Mouse (Mus musculus): ENCODE measurements around the gene Sstr1. TPM values are rescaled to one million over a fixed set of nuclear protein-coding genes. Genes with fewer than 3 reads are reported as not detected.

Gene Sstr1
- polyA plus RNA-seq (2015; fragmentation: Nextera tagmentation; extraction: Ambion mirVana) = 9.5 and 9.6 TPM in 2 replicates

DNA sequence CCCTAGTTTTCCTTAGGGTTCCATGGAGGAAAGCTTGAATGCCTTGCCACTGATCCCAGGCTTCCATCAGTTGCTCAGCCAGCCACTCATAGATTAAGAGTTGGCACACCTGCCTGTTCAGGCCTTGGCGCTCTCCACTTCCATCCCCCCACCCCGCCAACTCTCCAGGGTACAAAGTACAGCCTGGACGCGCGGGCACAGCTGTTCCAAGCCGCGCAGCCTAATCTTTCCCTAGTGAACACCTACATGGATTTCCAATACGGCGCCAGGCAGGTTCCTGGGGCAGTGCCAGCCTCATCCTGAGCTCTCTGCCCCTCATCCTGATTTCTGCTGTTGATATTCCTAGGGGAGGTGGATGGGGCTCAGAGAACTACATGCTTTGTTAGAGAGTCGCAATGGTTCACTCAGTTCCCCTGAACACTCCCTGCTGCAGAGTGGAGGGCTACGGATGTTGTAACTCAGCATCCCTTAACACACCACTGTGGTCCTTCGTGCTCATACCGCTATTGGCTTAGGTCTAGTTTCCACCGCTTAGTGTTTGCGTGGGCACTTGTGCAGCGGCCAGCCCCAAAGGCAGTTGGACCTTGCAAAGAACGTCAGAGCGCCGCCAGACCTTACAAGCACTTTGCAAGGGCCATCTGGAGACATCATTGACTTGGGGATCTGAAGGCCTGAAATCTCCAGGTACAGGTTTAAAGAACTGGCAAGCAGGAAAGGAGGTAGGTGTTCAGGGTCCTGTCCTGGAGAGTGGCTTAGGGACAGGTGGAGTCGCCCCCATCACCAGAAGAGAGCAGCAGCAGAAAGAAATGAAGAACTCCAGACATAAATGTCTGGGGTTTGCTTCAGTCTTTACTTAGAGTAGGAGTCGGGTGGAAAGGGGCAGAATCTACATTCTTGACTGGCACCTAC, at the start of gene Sstr1:
Gene Sstr1 (plus strand): TSS at position 610 of the 909 bp plus-strand sequence.
- 13% methylated on average over 21 of the region's 21 CpGs for WGBS
- H3K27ac ChIP-seq (replicated peaks) = peak within 1 kb of the TSS; percentile 20; the same call in 1 of the 2 replicates

DNA sequence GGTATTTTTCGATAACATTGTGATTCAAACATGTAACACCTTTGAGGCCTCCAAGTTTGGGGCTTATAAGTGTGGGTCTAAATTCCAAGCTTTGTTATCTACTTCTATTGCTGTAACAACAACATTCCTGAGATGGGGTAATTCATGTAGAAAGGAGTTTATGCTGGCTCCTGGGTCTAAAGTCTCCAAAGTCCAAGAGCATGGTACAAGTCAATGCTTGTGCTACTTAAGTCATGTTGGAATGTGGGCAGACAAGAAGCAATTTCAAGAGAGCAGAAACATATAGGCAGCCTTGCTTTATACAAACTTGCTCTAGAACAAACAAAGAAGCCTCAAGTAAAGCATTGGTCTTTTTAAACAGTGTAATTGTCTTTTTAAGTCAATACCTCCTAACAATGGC, 12.8 kb upstream of the Sstr1 start:
- no peaks in the 10 kb centered on the region for H3K36me3 ChIP-seq
- no peaks in the 10 kb centered on the region for H3K9me3 ChIP-seq
- H3K4me3 ChIP-seq = no peak overlapping the region
- no peaks in the 10 kb centered on the region for H3K27me3 ChIP-seq
- no peak overlapping the region for H3K4me2 ChIP-seq
- H3K4me1 ChIP-seq (replicated peaks) = no peaks in the 10 kb centered on the region
- 100% methylated on average over 1 of the region's 1 CpGs for WGBS
- ATAC-seq (ENCODE audit: low read depth) = no peak
- H3K27ac ChIP-seq (replicated peaks) = no peak overlapping the region
- no peak overlapping the region for H3K9ac ChIP-seq

More for the DNA sequence above, at the start of gene Sstr1:
- no peaks in the 10 kb centered on the region for H3K36me3 ChIP-seq
- H3K9ac ChIP-seq = peak within 1 kb of the TSS; percentile 72
- H3K4me2 ChIP-seq = peak within 1 kb of the TSS; percentile 97
- no peaks in the 10 kb centered on the region for H3K9me3 ChIP-seq
- 0 out of 2 replicates have a peak, but pooled peaks have one; percentile 13 for ATAC-seq (ENCODE audit: low read depth)
- H3K4me1 ChIP-seq (replicated peaks) = peaks cover 42% of the 10 kb centered on the region
- peak within 1 kb of the TSS; percentile 54 for H3K4me3 ChIP-seq
- H3K27me3 ChIP-seq = peaks cover 51% of the 10 kb centered on the region

DNA sequence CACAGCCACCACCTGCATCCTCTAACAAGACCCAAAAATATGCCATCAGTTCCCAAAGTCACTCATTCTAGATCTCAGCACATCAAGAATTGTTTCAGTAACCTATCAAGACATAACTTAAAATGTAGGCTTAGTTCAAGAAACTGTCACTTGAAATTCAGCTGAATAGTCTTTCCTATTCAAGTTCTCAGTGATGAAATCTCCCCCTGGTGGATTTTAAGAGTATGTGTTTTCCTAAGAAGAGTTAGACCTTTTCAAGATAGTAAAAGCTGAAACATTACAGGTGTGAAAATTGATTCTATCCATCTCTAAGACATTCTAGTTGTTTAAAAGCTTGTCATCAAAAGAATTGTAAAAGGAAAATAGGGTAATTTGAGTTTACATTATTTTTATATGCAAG, 10.4 kb upstream of the Sstr1 start:
- Histone ChIP-seq H3K4me3 (no peak overlapping the region), H3K4me1 (replicated peaks) (no peaks in the 10 kb centered on the region), H3K9me3 (no peaks in the 10 kb centered on the region), H3K4me2 (no peak overlapping the region), H3K27ac (replicated peaks) (no peak overlapping the region), H3K36me3 (no peaks in the 10 kb centered on the region), H3K9ac (no peak overlapping the region), H3K27me3 (no peaks in the 10 kb centered on the region)
- ATAC-seq (ENCODE audit: low read depth) = no peak

DNA sequence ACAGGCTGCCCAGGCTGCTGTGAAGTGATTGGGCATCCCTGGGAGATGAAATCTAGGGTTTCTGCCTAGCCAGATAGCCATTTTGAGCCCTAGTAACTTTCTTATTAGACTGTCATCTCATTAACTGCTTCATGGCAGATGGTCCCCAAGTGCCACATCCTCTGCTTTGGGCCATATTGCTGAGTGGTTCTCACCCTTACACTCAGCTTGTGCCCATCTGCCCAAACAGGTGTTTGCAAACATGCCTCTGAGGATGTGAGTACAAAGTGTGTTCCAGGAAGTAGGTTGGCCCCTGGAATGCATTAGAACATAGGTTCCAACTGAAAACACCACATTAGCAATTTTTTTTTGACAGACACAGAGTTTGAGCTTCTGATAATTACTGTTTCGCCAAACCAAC, 3.6 kb upstream of the Sstr1 start:
- Histone ChIP-seq H3K9ac (no peak overlapping the region), H3K27me3 (peaks cover 27% of the 10 kb centered on the region), H3K27ac (replicated peaks) (no peak overlapping the region), H3K36me3 (no peaks in the 10 kb centered on the region), H3K4me2 (no peak overlapping the region), H3K4me1 (replicated peaks) (peaks cover 20% of the 10 kb centered on the region), H3K9me3 (no peaks in the 10 kb centered on the region), H3K4me3 (no peak overlapping the region)
- ATAC-seq (ENCODE audit: low read depth) = no peak
- WGBS = 63% methylated on average over 1 of the region's 1 CpGs

DNA sequence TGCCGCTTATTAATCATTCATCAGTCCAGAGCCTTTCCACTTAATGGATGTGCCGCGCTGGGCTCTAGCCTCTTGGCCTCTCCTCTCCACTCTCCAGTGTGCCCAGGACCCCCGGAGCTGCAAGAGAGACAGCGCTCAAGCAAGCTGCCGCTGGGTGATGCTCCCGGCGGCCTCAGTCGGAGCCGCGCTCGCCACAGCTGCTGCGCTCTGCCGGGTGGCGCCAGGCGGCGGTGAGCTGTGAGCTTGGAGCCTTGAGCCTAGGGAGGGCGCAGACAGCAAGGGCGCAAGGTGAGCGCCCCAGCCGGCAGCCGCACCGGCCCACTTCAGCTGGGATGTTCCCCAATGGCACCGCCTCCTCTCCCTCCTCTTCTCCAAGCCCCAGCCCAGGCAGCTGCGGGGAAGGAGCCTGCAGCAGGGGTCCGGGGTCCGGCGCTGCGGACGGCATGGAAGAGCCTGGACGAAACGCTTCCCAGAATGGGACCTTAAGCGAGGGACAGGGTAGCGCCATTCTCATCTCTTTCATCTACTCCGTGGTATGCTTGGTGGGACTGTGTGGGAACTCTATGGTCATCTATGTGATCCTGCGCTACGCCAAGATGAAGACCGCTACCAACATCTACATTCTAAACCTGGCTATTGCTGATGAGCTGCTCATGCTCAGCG, 820 bp downstream of the Sstr1 start:
- peaks cover 51% of the 10 kb centered on the region for H3K27me3 ChIP-seq
- H3K27ac ChIP-seq (replicated peaks) = peak overlapping the region; percentile 20; the same call in 1 of the 2 replicates
- peak overlapping the region; percentile 72 for H3K9ac ChIP-seq
- 1% methylated on average over 39 of the region's 39 CpGs for WGBS
- peaks cover 42% of the 10 kb centered on the region for H3K4me1 ChIP-seq (replicated peaks)
- no peaks in the 10 kb centered on the region for H3K9me3 ChIP-seq
- peak; percentile 72 for ATAC-seq (ENCODE audit: low read depth)
- peak overlapping the region; percentile 97 for H3K4me2 ChIP-seq
- H3K4me3 ChIP-seq = peak overlapping the region; percentile 54
- no peaks in the 10 kb centered on the region for H3K36me3 ChIP-seq

DNA sequence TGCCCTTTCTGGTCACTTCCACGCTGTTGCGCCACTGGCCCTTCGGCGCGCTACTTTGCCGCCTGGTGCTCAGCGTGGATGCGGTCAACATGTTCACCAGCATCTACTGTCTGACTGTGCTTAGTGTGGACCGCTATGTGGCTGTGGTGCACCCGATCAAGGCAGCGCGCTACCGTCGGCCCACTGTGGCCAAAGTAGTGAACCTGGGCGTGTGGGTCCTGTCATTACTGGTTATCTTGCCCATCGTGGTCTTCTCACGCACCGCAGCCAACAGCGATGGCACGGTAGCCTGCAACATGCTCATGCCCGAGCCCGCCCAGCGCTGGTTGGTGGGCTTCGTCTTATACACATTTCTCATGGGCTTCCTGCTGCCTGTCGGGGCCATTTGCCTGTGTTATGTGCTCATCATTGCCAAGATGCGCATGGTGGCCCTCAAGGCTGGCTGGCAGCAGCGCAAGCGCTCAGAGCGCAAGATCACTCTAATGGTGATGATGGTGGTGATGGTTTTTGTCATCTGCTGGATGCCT, 1.4 kb downstream of the Sstr1 start:
- peak overlapping the region; percentile 72 for H3K9ac ChIP-seq
- 1% methylated on average over 29 of the region's 29 CpGs for WGBS
- H3K9me3 ChIP-seq = no peaks in the 10 kb centered on the region
- H3K4me1 ChIP-seq (replicated peaks) = peaks cover 42% of the 10 kb centered on the region
- no peaks in the 10 kb centered on the region for H3K36me3 ChIP-seq
- peak overlapping the region; percentile 54 for H3K4me3 ChIP-seq
- peak overlapping the region; percentile 18; the same call in 1 of the 2 replicates for H3K27ac ChIP-seq (replicated peaks)
- peaks cover 51% of the 10 kb centered on the region for H3K27me3 ChIP-seq
- peak; percentile 52 for ATAC-seq (ENCODE audit: low read depth)
- H3K4me2 ChIP-seq = peak overlapping the region; percentile 97

DNA sequence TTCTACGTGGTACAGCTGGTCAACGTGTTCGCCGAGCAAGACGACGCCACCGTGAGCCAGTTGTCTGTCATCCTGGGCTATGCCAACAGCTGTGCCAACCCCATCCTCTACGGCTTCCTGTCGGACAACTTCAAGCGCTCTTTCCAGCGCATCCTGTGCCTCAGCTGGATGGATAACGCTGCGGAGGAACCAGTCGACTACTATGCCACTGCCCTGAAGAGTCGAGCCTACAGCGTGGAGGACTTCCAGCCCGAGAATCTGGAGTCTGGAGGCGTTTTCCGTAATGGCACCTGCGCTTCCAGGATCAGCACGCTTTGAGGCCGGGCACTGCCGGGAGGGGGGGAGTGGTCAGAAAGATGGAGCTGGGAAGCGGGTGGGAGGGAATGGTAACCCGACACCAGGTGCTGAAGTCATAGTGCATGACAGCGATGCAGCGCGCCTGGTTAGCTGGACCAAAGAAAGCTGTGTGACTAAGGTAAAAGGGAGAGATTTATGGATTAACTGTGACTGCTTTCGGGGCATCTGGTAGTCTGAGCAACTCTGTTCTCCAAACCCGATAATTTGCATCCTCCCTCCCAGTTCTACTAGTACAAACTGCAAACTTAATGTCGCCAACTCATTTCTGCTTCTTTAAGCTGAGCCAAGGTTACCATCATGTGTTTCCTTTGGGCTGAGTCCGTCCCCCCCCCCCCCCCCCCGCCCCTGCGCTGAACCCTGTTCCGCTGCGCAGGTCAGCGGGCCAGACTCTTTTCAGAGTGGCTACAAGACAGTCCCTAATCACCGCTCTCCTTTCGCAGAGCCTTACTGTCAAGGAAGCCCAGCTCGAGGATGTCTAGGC, 2.1 kb downstream of the Sstr1 start:
- H3K4me3 ChIP-seq = peak overlapping the region; percentile 54
- H3K4me1 ChIP-seq (replicated peaks) = peaks cover 42% of the 10 kb centered on the region
- ATAC-seq (ENCODE audit: low read depth) = peak; percentile 34
- peak overlapping the region; percentile 18; the same call in 1 of the 2 replicates for H3K27ac ChIP-seq (replicated peaks)
- H3K9ac ChIP-seq = peak overlapping the region; percentile 72
- WGBS = under 1% methylated on average over 39 of the region's 40 CpGs
- H3K4me2 ChIP-seq = peak overlapping the region; percentile 97
- H3K36me3 ChIP-seq = no peaks in the 10 kb centered on the region
- no peaks in the 10 kb centered on the region for H3K9me3 ChIP-seq
- H3K27me3 ChIP-seq = peaks cover 51% of the 10 kb centered on the region

DNA sequence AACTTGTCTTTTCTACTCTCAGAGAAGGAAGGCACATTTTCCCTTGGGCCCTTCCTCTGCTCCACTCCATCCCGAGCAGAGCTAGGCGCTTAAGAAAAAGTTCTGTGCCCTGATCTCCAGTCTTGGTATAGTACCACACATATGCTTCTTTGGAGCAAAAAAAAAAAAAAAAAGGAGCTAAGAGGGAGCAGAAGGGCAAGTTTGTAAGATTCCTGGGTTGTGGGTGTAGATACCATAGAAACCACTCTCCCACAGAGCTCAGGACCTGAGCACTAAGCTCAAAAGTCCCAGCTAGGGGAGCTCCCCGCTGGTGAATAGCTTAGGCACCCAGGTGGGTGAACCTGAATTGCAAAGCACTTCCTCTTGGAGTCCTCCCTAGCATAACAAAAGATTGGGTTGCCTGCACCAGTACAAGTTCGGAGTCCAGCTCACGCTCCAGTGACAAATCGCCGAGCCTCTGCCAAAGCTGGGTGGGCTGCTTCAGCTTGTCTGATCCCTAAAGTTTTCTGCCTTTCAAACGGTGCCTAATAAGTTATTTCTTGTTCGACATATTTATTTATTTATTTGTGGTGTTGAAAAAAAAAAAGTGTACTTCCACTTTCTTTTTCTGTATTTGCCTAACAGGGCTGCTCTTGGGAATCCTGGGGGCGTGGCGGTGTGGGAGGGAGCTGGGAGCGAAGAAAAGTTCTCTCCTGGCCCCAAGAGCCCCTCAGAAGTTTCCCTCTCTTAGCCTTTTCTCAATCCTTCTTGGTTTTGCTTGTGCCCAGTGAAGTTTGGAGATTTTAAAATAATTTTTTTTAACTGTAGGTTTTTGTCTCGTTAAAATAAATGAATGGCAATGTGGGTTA, 2.9 kb downstream of the Sstr1 start:
- WGBS = 4% methylated on average over 13 of the region's 13 CpGs
- Histone ChIP-seq H3K4me3 (peak overlapping the region; percentile 54), H3K4me2 (peak overlapping the region; percentile 97), H3K9me3 (no peaks in the 10 kb centered on the region), H3K36me3 (no peaks in the 10 kb centered on the region), H3K27me3 (peaks cover 51% of the 10 kb centered on the region), H3K4me1 (replicated peaks) (peaks cover 42% of the 10 kb centered on the region), H3K27ac (replicated peaks) (no peak overlapping the region), H3K9ac (peak overlapping the region; percentile 72)
- no peak for ATAC-seq (ENCODE audit: low read depth)

DNA sequence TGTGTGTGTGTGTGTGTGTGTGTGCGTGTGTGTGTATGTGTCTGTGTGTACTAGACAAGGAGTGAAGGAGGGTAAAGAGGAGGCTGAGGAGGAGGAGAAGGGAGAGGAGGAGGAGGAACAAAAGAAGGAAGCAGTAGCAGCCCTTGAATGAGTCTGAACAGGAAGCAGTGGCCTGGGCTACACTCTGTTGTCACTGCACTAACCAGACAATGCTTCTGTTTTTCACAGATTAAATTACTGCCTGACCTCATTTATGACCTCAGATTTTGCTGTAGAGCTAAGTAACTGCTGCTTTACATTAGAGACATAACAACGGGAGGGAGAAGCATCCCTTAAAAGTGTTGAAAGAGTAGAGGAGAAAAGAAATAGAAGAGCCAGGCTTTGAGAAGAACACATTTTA, 4.6 kb downstream of the Sstr1 start:
- Histone ChIP-seq H3K9me3 (no peaks in the 10 kb centered on the region), H3K36me3 (no peaks in the 10 kb centered on the region), H3K27me3 (peaks cover 42% of the 10 kb centered on the region), H3K27ac (replicated peaks) (no peak overlapping the region), H3K4me2 (0 out of 2 replicates have a peak overlapping the region, but pooled peaks have one; percentile 13), H3K4me3 (no peak overlapping the region), H3K9ac (no peak overlapping the region), H3K4me1 (replicated peaks) (peaks cover 40% of the 10 kb centered on the region)
- WGBS = 35% methylated on average over 2 of the region's 2 CpGs
- ATAC-seq (ENCODE audit: low read depth) = no peak

DNA sequence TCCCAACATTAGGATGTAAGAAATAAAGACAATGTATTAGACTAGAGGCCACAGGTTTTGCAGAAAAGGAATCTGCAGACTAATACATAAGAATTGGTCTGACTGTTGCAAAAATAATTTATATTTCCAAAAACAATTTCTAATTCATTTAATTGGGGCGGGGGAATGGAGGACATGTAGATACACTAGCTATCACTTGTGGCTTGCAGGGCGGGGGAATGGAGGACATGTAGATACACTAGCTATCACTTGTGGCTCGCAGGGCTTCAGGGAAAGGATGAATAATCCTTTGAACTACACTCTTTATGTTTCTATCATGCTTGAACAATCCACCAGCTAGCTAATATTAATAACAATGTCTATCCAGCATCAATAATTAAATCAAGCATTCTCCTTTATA, 7.5 kb downstream of the Sstr1 start:
- 89% methylated on average over 3 of the region's 3 CpGs for WGBS
- ATAC-seq (ENCODE audit: low read depth) = no peak
- Histone ChIP-seq H3K36me3 (no peaks in the 10 kb centered on the region), H3K9ac (no peak overlapping the region), H3K4me3 (no peak overlapping the region), H3K27me3 (peaks cover 13% of the 10 kb centered on the region), H3K4me2 (no peak overlapping the region), H3K9me3 (no peaks in the 10 kb centered on the region), H3K27ac (replicated peaks) (no peak overlapping the region), H3K4me1 (replicated peaks) (peaks cover 11% of the 10 kb centered on the region)

DNA sequence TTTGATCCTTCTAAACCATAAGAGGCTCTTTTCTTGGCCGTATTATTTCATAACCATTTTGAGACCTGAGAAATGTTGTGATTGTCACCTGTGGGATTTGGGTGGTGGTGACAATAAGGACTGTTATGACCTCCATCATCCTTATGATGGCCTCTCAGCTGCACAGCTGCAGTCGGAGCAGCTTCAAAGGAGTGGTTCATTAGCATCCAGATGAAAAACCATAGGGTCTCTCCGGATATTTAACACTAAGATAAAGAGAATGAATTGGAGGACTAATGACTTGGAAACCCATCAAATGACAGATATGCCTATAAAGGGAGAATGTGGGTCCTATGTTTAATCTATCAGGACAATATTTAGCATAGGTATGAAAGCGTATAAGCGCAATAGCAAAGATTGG, 14.1 kb downstream of the Sstr1 start:
- Histone ChIP-seq H3K9ac (no peak overlapping the region), H3K4me2 (no peak overlapping the region), H3K36me3 (no peaks in the 10 kb centered on the region), H3K9me3 (no peaks in the 10 kb centered on the region), H3K27ac (replicated peaks) (no peak overlapping the region), H3K4me1 (replicated peaks) (no peaks in the 10 kb centered on the region), H3K4me3 (no peak overlapping the region), H3K27me3 (no peaks in the 10 kb centered on the region)
- peak; percentile 43 for ATAC-seq (ENCODE audit: low read depth)
- 55% methylated on average over 5 of the region's 5 CpGs for WGBS

All from neural tube, embryonic 13.5 days (tissue).